Mouse (Mus musculus): Measurements from ENCODE around the gene C1qbp.

C1qbp gene

DNA sequence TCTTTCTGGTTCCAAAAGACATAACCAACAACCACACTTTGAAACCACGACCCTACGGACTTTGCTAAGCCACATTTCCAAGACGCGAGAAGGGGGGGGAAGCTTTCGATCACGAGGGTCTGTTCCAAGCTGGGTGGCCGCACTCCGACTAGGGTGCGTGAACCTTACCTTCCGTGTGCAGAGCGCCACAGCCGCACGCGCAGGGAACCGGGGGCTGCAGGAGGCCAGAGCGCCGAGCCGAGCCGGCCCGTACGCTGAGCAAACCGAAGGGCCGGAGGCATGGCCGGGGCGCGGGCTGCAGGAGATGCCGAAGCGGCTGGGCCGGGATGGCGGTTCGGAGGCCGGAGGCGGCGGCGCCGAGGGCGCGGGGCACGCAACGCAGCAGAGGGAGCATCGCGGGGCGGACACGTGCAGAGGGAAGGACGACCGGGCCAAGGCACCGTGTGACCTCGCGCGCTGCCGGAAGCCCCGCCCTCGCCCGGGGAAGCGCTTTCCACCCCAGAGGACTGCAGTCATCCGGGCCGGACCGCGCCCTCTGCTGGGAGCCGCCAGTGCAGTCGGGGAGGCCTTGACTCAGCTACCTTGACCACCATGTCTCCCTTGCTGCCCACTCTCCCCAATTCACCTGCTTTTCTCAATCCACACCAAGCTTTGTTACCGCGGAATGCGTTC lies at the start of gene C1qbp:
Gene C1qbp (minus strand): TSS at position 470 of the 672 bp plus-strand sequence.
- DNase-seq: peak; percentile 95

DNA sequence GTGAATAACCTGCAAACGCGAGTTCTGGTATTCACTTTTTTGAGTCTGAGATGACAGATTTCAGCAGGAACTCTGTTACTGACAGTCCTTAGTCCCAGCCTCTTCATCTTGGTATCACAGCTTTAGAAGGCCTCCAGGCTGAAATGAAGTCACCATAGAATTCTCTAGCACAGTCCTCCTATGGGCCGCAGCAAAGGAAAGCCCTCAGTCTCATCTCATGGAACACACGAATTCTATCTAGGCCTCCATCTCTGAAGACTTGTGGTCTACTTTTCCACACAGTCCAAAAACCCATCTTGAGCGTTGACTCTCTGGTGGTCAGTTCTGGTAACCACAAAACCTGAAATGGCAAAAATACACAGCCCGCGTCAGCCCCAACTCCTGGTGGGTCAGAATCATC lies 49.2 kb upstream of the C1qbp start:
- no peak for DNase-seq

DNA sequence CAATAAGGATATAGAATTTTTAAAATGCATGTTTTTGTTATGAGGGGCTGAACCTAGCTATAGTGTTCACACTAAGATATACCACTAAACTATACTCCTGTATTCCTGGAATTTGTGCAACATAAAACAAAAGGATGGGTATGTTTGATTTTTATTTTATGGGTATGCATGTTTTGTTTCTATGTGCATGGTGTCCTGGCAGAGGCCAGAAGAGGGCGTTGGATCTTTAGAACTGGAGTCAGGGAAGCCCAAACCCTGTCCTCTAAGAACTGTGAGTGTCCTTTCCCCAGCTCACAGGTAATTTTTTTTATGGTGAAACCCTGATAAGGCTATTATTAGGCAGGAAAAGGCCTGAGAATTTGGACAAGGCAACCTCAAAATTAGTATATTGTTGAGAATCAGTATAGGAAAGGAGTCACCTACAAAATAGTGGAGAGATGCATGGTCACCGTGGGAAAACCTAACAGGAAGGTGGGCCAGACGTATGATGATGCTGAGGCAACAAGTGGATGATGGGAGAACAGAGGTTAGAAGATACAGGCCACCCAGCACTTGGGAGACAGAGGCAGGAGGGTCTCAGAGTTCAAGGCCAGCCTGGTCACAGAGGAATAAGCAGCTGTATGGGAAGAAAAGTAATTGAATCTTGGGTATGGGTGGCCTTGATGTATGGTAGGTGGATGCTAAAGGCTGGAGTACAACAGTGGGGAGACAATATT lies 46.7 kb upstream of the C1qbp start:
- no peak for DNase-seq

DNA sequence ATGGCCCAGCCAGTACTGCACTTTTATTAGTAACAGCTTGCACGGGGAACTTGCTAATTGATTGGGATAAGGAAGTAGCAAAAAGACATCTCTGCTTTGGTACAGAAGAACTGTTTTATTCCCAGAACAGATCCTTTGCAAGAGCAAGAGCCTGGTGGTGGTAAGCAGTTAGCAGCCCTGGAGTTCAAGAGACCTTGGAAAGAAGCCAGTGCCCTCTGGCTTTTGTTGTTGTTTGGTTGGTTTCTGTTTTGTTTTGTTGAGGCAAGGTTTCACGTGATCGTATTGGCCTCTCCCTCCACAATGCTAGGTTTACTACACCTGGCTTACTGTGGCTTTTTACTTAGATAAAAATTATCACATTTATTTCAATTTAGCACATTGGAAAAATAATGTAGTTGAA lies 45.5 kb upstream of the C1qbp start:
- DNase-seq: no peak

DNA sequence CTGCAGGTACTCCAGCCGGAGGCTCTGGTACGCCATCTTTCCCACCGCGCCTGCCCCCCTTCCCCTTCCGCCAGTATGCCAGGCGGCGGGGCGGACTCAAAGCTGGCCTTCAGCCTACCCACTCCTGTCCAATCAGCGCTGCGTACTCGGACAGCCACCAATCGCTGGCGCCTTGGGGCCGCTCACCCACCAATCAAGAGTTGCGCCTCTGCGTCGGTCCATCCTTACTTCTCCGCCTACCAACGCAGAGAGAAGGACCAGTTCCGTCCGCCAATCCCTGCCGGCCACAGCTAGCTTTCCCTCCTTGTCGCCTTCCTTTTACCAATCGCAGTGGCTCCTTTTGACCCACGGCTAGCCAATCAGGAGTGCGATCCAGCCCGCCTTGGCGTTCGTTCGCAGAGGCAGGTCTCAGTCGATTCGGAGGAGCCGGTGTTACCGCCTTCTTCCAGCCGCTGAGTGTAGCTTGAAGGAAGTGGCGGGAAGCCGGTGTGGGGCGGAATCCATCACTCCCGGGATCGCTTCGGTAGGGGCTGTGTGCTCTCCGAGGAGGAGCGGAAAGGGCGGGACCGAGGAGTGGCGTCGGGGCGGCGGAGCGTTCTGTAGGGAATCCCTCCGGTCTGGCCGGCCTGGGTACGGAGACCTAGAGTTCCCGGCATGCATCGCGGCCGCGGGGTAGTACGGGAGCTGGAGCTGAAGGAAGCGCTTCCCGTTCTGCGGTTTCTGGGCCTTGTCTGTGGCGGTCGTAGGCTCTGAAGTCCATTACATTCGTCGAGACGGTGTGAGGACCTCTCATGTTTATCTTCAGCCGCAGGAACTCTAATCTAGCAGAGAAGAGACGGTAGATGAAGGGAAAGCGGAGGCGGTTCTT lies 36.6 kb upstream of the C1qbp start, which contains the start of the genes Mis12 and Derl2:
Gene Mis12 (plus strand): TSS at position 411 of the 868 bp plus-strand sequence.
Gene Derl2 (minus strand): TSS at position 641 of the 868 bp plus-strand sequence.
- peak; percentile 98 for DNase-seq

DNA sequence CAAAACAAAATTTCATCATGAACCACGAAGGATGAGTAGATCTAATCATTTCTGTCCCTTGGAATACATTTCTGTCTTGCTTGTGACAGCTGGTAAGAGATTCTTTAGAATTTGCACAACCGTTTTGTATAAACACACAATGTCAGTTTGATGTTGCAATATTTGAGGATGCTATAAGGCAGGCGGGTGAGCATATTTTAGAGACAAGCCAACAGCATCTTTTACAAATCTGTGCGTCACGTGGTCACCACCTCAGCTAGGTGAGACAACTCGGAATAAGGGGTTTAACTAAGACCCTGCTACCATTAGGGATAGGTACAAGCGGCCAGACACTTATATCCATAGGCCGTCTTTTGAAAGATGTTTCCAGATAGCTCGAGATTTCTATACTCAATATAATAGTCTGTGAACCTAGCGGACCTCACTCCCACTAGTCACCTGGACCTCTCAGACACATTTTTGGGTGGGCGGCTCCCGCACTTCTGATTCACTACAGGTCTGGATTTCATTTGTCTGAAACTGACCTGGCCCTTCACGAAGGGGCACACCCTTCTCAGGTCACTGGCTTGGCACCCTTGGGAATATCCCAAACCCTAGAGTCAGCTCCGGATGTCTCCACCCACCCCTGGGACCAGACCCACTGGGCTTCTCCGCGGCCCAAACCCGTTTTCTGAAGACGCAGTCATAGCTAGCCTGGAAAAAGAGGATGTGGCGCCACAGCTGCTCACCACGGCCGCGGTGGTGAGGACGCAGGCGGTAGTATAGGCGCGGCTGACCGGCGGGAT lies 35.8 kb upstream of the C1qbp start:
- no peak for DNase-seq

DNA sequence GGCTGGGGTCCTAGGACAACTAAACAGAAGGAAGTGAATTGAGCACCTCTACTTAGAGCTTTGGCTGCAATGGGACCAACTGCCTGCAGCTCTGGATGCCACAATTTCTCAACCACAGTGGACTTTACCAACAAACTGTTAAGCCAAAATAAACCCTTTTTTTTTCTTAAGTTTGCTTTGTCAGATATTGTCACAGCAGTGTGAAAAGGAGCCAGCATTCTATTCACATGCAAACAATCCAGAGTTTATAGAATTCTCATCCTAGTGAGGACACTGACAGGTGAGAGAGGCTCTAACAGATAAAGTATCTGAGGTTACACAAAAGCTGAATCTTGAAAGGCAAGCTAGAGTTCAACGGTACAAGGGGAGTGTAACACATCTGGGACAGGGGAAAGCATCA lies 34.2 kb upstream of the C1qbp start:
- DNase-seq: no peak

DNA sequence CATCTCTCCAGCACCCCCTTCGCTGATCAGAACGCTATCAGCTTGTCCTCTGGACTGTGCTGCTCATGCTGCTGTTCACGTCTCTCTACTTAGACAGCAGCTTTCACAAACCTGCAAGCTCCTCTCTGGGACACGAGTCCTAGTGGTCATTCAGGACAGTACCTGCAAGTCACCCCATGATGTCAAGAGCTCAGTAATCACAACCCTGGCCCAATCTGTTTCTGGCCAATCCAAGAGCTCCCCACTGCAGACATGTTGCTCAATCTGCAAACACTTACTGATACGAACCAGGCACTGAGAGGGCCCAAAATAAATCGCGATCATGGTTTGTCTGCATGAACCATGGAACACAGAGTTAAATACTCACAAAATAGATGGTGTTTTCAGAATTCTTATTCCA lies 29.9 kb upstream of the C1qbp start:
- DNase-seq: peak; percentile 29

DNA sequence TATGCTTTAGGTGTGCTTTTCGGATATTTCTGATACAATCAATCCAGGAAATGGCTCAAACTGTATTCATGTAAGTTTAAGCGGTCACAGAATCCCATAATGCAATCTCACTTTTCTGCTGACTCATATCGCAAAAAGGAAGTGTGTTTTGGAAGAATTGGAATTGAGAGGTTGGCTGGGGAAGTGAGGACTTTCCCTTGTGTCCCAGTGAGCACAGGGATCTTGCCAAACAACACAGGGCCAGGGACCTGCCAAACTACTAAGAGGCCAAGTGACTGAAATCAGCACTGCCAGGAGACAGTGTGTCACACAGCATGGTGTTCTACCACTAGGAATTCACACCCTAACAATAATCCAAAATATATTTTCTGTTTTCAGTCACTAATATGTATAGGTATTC lies 25.5 kb upstream of the C1qbp start:
- DNase-seq: no peak

DNA sequence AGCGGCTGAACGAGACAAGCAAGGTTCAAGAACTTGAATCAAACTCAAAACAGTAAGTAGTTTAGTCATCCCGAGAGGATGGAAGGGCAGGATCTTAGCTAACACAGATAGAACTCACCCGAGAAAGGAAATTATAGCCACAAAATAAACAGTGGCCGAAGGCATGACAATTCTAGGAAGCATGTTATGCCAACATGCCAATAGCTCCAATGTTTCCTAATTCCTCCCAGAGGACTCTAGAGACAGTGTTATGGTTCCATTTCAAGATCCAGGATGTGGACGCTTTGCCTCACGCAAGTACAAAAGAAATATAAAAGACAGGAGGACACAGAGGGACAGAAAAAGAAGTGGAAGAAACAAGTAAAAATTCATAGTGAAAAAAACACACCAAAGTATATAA lies 25.0 kb upstream of the C1qbp start:
- DNase-seq: no peak

DNA sequence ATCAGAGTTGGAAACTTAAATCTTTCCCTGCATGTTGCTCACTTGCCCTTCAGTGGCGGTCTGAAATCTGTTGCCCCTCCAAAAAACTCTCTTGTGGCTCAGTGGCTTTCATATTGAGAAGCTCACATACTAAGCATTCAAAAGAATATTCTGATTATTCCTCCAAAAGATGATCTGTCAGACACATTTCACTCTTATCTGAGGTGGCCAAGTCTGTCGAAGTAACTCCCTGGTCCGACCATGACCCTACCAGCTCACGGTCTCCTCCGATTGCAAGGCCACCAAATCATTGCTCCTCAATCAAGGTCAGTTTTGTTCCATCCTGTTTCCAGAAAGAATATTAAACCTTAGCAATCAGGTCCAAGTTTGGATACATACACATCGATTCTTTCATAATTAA lies 24.2 kb upstream of the C1qbp start:
- DNase-seq: no peak

DNA sequence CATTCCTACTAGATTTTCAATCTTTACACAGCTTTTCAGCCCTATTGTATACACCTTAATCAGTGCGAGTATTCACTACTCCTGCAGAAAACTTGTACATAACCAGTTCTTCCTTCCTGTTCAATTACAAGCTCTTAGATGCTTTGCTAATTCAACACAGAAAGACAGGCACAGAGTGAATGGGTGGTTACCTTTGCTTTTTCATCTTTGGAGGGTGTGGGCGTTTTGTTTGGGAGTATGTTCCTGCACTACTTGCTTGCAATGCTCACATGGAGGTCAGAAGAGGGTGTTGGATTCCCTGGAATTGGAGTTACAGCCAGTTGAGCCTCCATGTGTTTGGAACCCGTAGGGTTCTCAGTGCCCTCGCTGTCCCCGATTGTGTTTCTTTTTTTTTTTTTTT lies 22.2 kb upstream of the C1qbp start:
- no peak for DNase-seq

DNA sequence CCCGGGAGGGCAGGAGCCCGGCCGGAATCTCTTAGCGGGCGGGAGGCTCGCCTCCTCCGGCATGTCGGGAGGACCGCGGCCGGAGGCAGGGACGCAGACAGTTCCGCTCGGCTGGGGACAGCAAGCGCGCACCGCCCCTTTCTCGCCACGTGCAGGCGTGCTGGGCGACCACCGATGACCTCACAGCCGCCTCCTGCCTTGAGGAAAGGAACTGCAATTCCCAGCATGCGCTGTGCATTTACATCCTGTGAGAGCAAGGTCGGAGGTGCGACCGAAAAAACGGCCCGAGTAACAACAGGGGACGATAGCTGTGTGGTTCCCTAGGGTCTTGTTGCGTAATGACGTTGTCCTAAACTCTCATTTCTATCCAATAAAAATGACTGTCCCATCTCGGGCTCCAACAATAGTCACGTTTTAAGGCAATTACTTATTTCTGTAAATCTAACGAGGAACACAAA lies 21.5 kb upstream of the C1qbp start, which contains the start of gene Dhx33:
Gene Dhx33 (minus strand): TSS at position 122 of the 458 bp plus-strand sequence.
- peak; percentile 94 for DNase-seq

DNA sequence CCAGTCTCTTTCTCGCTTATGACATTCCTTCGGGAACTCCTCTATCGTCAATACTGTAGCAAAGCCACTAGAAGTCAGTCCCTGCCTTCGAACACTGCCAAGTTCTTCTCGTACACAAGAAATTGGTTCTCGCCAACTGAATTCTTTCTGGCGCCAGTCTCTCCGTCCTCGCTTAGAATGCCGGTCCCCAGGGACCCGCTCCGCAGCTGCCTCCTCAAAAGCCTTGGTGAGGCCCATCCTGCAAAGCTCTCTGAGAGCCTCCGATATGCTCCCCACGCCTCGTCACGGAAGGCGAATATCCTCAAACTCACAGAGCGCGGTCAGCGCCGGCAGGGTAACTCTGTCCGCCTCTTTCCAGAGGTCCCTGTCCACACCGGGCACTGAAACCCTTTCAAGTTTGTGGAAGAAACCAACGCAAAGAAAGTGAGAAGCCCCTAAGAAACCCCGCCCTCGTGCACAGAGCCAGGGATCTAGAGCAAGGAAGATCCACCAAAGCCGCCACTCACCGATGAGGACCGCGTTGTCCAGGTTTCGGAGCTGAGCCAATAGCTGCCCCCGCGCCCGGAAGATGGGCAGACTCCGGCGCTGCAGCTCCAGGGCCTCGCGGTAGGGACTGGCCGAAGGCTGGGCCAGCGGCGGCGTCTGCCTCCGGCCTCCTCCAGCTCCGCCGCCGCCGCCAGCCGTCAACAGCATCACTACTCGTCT lies 20.9 kb upstream of the C1qbp start:
- DNase-seq: peak; percentile 69

DNA sequence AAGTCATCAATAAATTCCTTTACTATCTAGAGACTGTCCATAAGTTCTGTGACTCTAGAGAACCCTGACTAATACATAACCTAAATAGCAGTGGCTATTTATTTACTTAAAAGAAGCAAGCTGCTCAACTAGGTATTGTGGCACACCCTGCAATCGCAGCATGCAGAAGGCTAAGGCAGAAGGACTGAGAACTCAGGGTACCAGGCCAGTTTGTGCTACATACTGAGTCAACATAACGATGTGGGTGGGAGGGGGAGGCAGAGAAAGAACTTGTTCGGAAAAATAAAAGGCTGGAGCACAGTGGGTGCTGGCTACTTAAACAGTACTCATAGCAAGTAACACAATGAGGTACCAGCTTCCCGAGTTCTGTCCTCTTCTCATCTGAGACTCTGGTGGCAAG lies 18.3 kb upstream of the C1qbp start:
- DNase-seq: no peak

DNA sequence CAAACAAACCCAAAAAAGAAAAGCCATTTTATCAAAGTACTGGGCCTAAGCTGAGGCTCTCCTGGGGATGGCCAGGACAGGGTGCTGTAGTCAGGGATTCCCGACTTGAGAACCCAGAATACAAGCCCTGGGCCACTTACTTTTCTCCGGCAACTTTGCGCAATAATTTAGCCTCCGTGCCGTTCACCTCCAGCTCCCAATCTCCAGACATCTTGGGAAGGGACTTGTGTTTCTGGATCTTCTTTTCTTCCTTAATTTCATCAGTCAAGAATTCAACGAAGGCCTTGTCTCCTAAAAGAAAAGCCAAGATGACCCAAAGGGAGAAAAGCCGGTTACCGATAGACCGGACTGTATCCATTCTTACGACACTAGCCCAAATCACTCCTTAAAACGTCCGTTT lies 796 bp downstream of the C1qbp start:
- no peak for DNase-seq

DNA sequence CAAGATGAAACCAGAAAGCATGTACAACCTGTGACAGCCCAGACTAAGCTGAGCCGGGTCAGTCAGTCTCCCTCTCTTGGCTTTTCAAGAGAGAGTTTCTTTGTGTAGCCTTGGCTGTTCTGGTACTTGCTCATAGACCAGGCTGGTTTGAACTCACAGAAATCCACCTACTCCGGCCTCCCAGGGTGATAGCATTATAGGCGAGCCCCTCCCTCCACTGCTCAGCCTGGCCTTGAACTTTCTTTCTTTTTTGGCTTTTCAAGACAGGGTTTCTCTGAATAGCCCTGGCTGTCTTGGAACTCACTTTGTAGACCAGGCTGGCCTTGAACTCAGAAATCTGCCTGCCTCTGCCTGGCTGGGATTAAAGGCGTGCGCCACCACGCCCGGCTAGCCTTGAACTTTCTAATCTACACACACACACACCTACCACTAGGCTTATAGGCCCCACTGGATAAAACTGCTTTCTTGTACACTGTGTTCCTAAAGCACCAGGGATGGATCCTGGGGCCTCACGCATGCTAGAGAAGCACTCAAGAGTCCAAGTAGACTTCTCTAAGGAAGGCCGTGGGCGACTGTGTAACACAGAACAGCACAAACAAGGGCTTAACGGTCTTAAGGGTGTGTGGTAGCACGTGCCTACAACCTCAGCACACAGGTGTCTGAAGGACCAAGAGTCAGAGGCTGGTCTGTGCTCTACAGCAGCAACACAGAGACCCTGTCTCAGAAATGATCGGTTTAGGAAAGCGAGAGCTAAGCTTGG lies 1.9 kb downstream of the C1qbp start:
- peak; percentile 15 for DNase-seq

DNA sequence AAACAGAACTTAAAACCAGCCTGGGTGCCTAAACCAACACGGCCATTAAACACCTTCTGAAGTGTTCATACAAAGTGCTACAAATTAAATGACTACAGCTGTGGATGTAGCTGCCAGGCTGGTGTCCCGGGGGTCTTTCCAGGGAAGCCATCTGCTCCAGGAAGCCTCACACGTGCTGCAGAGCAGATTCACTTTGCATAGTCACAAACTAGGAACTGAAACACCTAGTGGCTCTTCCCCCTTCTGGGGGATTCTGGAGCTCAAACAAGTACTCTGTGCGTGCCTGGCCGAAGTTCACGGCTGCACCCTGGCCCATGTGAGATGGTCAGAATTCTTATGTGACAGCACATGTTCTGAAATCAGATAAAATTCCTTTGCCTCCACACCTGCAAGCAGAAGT lies 2.6 kb downstream of the C1qbp start:
- no peak for DNase-seq

DNA sequence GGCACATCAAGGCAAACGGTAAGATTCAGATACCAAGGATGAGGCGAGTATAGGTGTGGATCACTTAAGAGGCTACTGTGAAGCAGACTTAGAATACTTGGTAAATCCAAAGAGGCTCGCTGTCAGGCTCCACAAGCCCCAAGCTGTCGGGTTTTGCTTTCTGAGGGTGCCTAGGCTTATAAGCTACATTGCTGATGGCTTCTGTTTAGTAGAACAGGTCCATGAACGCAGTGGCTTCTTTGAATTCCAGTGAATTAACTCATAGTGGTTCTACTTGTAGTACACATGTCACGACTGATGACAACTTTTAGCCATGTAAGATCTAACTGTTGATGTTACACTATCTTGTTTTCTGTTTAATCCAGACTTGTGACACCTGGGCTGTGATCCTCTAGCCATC lies 5.5 kb downstream of the C1qbp start:
- DNase-seq: no peak

DNA sequence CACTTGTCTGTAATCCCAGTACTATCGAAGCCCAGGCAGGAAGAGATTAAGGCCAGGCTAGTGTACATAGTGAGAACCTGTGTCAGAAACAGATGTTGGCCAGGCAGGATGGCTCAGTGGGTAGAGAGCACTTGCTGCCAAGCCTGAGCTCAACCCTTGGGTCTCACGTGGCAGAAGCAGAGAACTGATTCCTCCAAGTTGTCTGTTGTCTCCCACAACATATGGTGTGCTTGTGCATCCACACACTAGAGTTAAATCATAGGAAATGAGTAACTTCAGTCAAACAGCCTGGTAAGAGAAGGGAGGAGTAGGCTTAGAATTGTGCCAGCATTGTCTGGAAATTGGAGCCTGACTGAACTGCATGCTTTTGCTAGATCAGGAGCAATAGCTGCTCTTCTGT lies 7.6 kb downstream of the C1qbp start:
- peak; percentile 21 for DNase-seq

DNA sequence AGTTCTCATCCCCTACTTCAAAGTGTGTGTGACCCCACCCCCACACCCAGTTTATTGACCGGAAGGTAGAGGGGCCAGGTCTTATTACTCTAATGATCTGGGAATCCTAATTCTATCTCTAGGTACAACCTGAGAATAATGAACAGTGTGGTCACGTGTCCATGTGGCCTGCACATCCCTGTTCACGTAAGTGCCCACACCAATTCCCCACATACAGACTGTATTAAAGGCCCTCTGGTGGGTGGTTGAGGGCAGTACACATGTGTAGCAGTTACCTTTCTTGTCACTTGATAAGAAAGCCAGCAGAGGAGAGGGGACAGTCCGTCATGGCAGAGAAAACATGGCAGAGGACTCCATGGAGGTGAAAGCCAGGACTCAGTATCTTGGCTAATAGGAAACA lies 8.9 kb downstream of the C1qbp start:
- DNase-seq: peak; percentile 23
